Mouse (Mus musculus): ENCODE data around the gene Syk.
A peak's percentile ranks its signal among the peaks of the same experiment; 100 is the strongest.

Gene Syk

DNA sequence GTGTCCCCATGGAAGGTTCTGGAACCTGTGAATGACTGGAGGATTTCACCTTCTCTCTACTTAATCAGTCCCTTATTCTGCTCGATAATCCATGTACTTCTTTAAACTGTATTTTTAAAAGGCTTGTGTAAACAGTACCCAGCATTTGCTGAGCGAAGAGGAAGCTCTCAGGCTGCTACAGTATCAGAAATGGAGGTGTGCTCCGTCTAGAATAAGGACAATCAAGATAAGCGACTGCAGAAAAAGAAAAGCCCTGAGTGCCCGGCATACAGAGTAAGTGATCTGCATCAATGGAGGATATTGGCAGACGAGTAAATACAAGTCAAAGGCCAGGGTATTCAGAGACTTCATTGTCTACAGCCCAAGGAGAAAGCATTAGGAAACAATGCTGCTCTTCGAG is 25.6 kb upstream of the Syk start:
- H3K36me3 ChIP-seq (ENCODE audit: control insufficient read depth, insufficient read depth, low read length, poor library complexity, severe bottlenecking), result no peaks in the 10 kb centered on the region; the same call in 1 of the 2 replicates
- no peaks in the 10 kb centered on the region for H3K27me3 ChIP-seq (ENCODE audit: control insufficient read depth, insufficient read depth, low read length, poor library complexity, severe bottlenecking)
- DNase-seq (ENCODE audit: low read depth, low spot score), result no peak

DNA sequence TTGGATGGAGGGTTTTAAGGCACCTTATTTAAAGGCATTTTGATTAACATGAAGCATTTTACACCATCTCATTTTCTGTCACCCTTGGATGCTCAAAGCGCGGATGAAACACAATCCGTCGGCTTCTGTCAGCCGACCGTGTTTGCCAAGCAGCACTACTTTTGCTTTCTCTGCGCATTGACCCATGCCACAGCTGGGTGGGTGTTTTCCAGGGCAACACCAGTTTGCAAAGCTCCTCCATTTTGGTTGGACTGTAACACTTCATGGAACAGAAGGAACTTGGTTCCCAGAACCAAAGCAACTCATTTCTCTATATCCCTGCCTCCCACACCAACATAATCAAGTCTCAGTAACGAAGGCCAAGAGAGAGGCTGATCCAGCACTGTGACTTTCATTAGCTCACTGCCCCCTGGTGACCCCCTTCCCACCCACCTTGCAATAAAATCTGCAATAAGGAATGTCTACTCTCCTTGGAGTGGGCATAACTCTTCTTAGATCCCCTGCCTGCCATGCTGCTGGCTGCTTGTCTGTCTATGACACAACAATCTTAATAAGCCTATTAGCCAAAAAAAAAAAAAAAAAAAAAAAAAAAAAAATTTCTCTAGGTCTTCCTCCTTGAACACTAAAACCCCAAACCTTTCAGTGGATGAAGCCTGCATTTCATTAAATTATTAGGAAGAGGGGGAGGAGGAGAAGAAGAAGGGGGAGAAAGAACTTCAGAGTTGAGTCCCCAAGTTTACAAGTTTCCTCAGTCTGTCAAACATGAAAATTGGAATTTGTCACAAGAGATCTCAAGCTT is 21.4 kb upstream of the Syk start:
- no peak for DNase-seq (ENCODE audit: low read depth, low spot score)
- Histone ChIP-seq H3K36me3 (ENCODE audit: control insufficient read depth, insufficient read depth, low read length, poor library complexity, severe bottlenecking) (no peaks in the 10 kb centered on the region), H3K27me3 (ENCODE audit: control insufficient read depth, insufficient read depth, low read length, poor library complexity, severe bottlenecking) (no peaks in the 10 kb centered on the region)

DNA sequence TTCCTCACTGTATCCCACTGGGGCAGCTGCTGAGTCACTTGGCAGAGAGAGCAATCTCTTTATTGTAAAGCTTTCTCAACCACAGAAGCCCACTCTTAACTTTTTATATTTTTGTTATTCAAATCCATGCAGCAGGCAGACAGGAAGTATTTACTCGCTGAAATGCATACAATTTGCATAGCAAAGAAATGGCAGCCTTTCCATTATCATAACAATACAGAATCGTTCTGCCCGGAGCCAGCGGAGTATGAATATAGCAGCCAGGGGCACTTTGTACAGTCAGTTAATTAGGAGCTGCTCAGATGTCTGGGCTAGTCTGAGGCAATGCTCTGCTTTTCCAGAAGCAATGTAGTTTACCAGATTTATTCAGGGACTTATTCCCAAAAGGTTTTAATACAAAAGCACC is 20.8 kb upstream of the Syk start:
- Histone ChIP-seq H3K27me3 (ENCODE audit: control insufficient read depth, insufficient read depth, low read length, poor library complexity, severe bottlenecking) (no peaks in the 10 kb centered on the region), H3K36me3 (ENCODE audit: control insufficient read depth, insufficient read depth, low read length, poor library complexity, severe bottlenecking) (no peaks in the 10 kb centered on the region)
- peak; percentile 66 for DNase-seq (ENCODE audit: low read depth, low spot score)

DNA sequence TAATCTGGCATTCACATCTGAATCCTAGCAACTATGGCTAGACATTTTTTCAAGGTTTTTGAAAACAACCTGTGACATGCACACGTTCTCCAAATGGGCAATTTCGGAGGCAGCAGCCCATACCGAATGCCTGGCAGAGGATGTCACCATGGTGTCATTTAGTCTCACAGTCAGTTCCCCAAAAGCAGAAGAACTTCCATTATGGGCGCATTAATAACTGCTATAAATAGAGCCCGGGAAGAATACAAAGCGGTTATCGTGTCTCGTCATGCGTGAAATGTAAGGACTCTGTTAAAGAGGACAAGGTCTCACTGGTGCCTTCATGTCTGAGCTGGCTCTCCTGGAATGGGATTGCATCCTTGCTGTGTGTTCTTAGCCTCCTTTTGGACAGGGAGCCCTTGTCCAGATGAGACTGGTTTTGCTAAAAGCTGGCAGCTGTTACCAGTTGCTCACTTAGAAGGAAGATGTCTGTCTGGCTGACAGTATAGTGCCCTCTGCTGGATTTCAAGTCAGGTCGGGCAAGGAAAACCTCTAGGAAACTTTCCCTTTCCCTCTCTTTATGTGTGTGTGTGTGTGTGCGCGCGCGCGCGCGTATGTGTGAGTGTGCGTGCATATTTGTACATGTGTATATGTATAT is 17.8 kb upstream of the Syk start:
- H3K36me3 ChIP-seq (ENCODE audit: control insufficient read depth, insufficient read depth, low read length, poor library complexity, severe bottlenecking), result no peaks in the 10 kb centered on the region
- H3K27me3 ChIP-seq (ENCODE audit: control insufficient read depth, insufficient read depth, low read length, poor library complexity, severe bottlenecking), result no peaks in the 10 kb centered on the region
- peak; percentile 74 for DNase-seq (ENCODE audit: low read depth, low spot score)

DNA sequence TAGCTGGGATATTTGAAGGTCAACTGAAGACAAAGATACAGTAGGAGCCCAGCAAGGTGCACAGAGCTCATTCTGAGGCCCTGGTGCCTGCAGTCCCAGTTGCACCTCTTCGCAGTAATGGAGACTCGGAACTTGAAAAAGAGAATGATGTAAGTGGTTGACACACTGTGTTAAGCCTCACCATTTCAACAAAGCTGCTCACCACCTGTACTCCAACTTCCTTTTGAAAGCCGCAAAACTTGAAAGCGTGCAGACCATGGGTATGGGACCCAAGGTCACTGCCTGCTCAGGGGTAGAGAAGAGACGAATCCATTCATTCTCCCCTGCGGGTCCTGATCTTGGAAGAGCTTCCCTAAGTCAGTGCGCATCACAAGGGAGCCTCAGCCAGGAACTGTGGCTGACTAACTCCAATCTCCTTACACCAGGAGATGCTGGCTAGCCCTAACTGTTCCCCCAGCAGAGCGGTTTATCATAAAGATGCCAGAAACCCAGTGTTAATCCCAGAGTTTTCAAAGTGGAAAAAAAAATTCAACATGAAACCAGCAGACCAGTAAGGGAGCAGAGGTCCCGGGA is 16.7 kb upstream of the Syk start:
- Histone ChIP-seq H3K27me3 (ENCODE audit: control insufficient read depth, insufficient read depth, low read length, poor library complexity, severe bottlenecking) (no peaks in the 10 kb centered on the region), H3K36me3 (ENCODE audit: control insufficient read depth, insufficient read depth, low read length, poor library complexity, severe bottlenecking) (no peaks in the 10 kb centered on the region)
- DNase-seq (ENCODE audit: low read depth, low spot score), result peak; percentile 66

DNA sequence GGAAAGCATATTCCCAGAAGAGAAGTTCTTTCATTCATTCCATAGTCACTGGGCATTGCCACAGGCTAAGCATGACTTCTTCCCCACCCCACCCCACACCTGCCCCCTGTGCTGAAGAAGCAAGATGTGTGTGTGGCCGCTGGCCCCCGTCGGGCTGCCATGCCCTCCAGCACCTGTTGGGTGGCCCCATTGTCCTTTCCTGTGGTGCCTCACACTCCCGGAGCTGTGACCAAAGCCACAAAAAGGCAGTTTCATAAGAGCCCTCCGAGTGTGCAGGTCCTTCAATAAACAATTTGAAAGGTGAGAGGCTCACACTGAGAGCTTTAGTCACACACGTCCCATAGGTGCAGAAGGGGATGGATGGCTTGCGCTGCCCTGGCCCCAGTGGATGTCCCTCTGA is 16.2 kb upstream of the Syk start:
- DNase-seq (ENCODE audit: low read depth, low spot score), result peak; percentile 41
- Histone ChIP-seq H3K36me3 (ENCODE audit: control insufficient read depth, insufficient read depth, low read length, poor library complexity, severe bottlenecking) (no peaks in the 10 kb centered on the region), H3K27me3 (ENCODE audit: control insufficient read depth, insufficient read depth, low read length, poor library complexity, severe bottlenecking) (no peaks in the 10 kb centered on the region)

DNA sequence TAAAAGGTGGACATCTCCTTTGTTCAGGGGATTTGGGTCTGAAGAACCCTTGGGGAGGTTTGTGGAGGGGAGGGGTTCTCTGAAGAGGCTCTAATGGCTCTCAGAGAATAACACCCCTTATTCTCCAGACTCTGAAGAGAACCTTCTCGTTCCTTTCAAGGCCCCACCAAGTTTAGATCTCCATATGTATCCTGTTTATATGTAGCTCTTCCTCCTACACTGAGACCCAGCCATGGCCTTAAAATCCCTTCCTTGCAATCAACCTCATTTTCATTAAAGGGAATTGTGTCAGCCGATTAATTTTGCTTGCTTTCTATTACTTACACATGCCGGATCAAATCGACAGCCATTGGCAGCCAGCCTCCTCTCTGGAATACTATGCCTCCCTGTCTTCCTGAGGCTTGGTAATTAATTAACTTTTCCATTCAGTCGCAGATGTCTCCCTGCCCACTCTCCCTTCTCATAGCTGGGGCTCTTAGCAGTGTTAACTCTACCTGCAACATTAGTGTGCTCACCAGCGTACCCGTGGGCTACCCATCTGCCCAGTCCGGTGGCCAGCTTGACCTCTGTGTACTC is 13.7 kb upstream of the Syk start:
- Histone ChIP-seq H3K36me3 (ENCODE audit: control insufficient read depth, insufficient read depth, low read length, poor library complexity, severe bottlenecking) (no peaks in the 10 kb centered on the region), H3K27me3 (ENCODE audit: control insufficient read depth, insufficient read depth, low read length, poor library complexity, severe bottlenecking) (no peaks in the 10 kb centered on the region)
- no peak for DNase-seq (ENCODE audit: low read depth, low spot score)

DNA sequence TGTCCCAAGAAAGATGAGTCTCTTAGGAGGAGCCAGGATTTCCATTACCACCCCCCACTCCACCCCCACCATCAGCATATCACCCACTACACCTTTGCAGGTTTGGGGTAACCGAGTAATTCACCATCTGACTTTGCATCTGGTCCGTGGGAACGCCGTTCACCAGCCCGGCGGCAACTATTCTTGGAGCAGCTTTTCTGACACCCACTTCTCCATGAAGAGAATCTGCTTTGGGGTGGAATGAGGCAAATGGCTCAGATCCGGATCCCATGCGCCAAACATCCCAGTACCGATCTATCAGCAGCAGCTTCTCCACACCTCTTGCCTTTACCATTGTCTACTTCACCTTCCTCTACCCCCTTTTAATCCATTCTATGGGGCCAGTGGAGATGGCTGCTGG is 12.7 kb upstream of the Syk start:
- DNase-seq (ENCODE audit: low read depth, low spot score), result no peak
- H3K27me3 ChIP-seq (ENCODE audit: control insufficient read depth, insufficient read depth, low read length, poor library complexity, severe bottlenecking), result no peaks in the 10 kb centered on the region
- H3K36me3 ChIP-seq (ENCODE audit: control insufficient read depth, insufficient read depth, low read length, poor library complexity, severe bottlenecking), result no peaks in the 10 kb centered on the region

DNA sequence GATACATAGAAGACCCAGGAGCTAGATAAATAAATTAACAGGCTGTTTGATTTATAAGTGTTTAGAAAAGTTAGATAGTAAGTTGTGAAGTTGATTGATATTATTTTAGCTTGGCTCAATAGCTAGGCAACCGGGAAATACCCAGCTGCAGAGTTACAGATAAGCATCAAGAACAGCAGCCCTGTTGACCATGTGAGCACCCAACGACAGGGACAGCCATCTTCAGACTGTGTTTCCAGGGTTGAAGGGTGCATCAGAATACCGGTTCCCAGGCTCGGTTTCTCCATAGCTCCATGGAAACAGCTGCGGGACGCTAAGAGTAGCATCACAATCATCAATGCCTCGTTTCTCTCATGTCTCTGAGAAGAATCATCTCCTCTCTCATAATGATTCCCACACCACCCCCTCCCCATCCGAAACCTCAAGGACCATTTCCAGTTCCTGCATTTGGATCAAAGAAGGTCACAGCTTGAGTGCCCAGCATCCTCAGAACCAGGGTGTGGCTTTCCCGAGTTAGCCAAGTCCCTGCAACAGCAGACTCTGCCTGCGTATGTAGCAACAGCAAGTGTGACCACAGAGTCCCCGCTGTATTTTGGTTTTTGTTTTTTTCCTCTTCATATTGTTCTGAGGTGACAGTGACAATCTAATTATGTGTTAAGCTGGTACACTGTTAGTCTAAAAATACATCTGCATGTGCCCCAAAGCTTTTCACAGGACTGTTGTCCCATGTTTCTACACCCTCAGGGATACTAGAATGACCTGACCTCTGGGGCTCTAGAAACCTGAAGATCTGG is 11.2 kb upstream of the Syk start:
- H3K27me3 ChIP-seq (ENCODE audit: control insufficient read depth, insufficient read depth, low read length, poor library complexity, severe bottlenecking), result no peaks in the 10 kb centered on the region
- peak; percentile 73 for DNase-seq (ENCODE audit: low read depth, low spot score)
- no peaks in the 10 kb centered on the region for H3K36me3 ChIP-seq (ENCODE audit: control insufficient read depth, insufficient read depth, low read length, poor library complexity, severe bottlenecking)

DNA sequence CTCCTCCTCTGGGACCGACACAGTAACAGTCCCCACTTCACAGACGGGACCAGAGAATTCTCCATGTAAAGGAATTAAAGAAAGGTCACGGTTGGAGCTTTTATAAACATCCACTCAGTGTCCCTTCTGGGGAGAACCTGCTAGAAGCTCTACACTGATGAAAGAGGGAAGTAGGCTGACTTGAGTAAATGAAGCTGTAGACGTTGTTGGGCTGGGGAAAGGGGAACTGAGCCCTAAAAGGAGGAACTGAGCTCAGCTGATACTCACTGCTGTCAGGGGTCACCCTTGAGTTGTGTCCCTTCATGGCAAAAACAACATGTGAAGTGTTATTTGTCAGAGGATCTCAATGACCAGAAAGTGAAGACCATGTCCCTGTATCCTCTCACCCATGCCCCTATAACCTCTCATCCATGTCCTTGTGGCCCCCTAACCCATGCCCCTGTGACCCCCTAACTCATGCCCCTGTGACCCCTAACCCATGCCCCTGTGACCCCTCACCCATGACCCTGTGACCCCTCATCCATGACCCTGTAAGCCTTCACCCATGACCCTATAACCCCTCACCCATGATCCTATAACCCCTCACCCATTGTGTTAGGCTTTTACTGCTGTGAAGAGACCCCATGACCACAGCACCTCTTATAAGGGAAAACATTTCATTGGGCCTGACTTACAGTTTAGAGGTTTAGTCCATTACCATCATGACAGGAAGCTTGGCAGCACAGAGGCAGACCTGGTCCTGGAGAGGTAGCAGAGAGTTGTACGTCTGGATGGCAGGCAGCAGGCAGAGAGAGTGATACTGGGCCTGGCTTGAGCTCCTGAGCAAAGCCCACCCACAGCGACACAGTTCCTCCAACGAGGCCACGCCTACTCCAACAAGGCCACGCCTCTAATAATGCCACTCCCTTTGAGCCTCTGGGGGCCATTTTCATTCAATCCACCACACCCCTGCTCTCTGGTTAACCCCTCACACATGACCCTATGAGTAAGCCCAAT is 10.2 kb upstream of the Syk start:
- peak; percentile 97 for DNase-seq (ENCODE audit: low read depth, low spot score)
- H3K36me3 ChIP-seq (ENCODE audit: control insufficient read depth, insufficient read depth, low read length, poor library complexity, severe bottlenecking), result no peaks in the 10 kb centered on the region
- no peaks in the 10 kb centered on the region for H3K27me3 ChIP-seq (ENCODE audit: control insufficient read depth, insufficient read depth, low read length, poor library complexity, severe bottlenecking)

DNA sequence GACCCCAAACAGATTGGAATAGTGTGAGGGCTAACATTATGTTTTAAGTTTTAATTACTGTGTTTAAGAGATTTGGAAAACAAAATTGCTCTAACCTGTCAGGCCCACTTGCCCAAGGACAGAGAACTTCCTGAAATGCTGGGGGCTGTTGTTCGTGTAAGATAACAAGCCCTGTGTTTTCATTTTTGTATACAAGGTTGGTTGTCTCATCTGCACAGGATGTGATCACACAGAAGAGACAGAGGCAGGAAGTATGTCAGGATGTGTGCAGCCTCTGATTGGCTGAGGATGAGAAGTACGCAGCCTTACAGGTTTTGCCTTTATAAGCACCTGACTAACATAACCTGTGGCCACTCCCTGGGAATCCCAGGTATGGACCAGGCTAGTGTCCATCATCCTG is 8.7 kb upstream of the Syk start:
- DNase-seq (ENCODE audit: low read depth, low spot score), result peak; percentile 66
- H3K36me3 ChIP-seq (ENCODE audit: control insufficient read depth, insufficient read depth, low read length, poor library complexity, severe bottlenecking), result no peaks in the 10 kb centered on the region
- no peaks in the 10 kb centered on the region for H3K27me3 ChIP-seq (ENCODE audit: control insufficient read depth, insufficient read depth, low read length, poor library complexity, severe bottlenecking)

DNA sequence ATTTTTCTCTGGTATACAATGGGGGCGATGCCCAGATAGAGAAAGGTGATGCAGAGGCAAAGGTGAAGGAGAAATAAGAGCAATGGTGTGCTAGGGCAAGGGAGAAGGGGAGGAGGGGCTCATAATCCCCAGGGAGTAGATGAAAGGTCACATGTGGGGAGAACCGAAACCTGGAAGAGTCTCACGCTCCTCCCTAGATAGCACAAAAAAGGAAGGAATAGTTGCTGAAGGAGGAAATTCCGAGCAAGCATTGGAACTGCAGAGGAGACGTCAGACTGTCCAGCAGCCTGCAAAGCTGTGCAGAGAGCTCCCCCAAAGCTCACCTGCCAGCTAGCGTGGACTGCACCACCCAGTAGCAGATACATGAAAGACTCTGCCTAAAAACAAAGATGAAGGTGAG is 7.5 kb upstream of the Syk start:
- Histone ChIP-seq H3K27me3 (ENCODE audit: control insufficient read depth, insufficient read depth, low read length, poor library complexity, severe bottlenecking) (no peaks in the 10 kb centered on the region), H3K36me3 (ENCODE audit: control insufficient read depth, insufficient read depth, low read length, poor library complexity, severe bottlenecking) (no peaks in the 10 kb centered on the region)
- DNase-seq (ENCODE audit: low read depth, low spot score), result no peak

DNA sequence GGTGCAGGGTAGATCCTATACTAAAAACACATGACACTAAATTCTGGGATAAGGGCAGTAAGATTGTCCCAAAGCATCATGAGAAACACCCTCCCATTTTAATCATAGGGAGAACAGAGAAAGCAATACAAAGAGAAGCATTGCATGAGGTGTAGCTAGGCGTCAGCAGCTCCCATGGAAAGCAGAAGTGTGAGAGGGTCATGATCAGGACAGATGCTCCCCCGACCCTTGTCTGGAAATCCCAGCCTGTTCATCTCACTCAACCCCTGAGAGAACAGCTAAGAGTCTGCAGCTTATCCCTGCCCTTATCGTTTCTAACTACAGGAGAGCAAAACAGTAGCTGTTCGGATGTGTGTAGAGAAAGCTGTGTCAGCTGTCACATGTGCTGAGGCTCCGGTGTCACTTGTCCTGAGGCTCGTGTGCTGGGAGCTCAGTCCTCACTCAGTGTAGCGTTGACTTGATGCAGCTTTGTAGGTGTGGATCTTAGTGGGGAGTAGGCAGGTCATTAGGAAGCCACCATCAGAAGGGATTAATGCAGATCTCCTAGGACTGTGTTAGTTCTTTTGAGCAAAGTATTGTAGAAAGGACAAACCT is 6.9 kb upstream of the Syk start:
- H3K36me3 ChIP-seq (ENCODE audit: control insufficient read depth, insufficient read depth, low read length, poor library complexity, severe bottlenecking), result no peaks in the 10 kb centered on the region
- peak; percentile 71 for DNase-seq (ENCODE audit: low read depth, low spot score)
- no peaks in the 10 kb centered on the region for H3K27me3 ChIP-seq (ENCODE audit: control insufficient read depth, insufficient read depth, low read length, poor library complexity, severe bottlenecking)
